Mouse (Mus musculus) ES-CJ7 (cell line): ENCODE data around the gene Dtl.

Source experiments
- DNase-seq: peaks from one replicate; pipeline ENCODE4 v3.0.0; 2011; ENCODE audit warnings: low read depth, low spot score

Gene Dtl

GRCm38 (mm10) chr1:191581641-191582040, 6.3 kb upstream of the Dtl start:
- no peak for DNase-seq

- no peak for DNase-seq
These were observed 4.2 kb upstream of the Dtl start for GRCm38 (mm10) chr1:191579524-191579923.

- peak; percentile 91 for DNase-seq
These were observed 380 bp downstream of the Dtl start for GRCm38 (mm10) chr1:191574871-191575457.

- DNase-seq: peak; percentile 26
These were observed 1.3 kb downstream of the Dtl start for GRCm38 (mm10) chr1:191573906-191574639.

GRCm38 (mm10) chr1:191570415-191570814, 4.9 kb downstream of the Dtl start:
- DNase-seq: no peak

- no peak for DNase-seq
These were observed 5.7 kb downstream of the Dtl start for GRCm38 (mm10) chr1:191569625-191570024.

GRCm38 (mm10) chr1:191567859-191568258, 7.5 kb downstream of the Dtl start:
- DNase-seq: no peak

- DNase-seq: peak; percentile 27
These were observed 12.4 kb downstream of the Dtl start for GRCm38 (mm10) chr1:191562823-191563365.

GRCm38 (mm10) chr1:191559779-191560178, 15.6 kb downstream of the Dtl start:
- DNase-seq: no peak

- DNase-seq: no peak
These were observed 18.2 kb downstream of the Dtl start for GRCm38 (mm10) chr1:191557109-191557508.

GRCm38 (mm10) chr1:191550786-191551185, 24.6 kb downstream of the Dtl start:
- no peak for DNase-seq

GRCm38 (mm10) chr1:191543747-191544146, 31.6 kb downstream of the Dtl start:
- no peak for DNase-seq

GRCm38 (mm10) chr1:191541619-191542018, 33.7 kb downstream of the Dtl start:
- DNase-seq: no peak

- no peak for DNase-seq
These were observed 34.3 kb downstream of the Dtl start for GRCm38 (mm10) chr1:191541014-191541413.

- no peak for DNase-seq
These were observed 35.0 kb downstream of the Dtl start for GRCm38 (mm10) chr1:191540300-191540699.

GRCm38 (mm10) chr1:191534896-191535295, 40.4 kb downstream of the Dtl start:
- no peak for DNase-seq

GRCm38 (mm10) chr1:191531023-191531422, 44.3 kb downstream of the Dtl start:
- no peak for DNase-seq

- DNase-seq: no peak
These were observed 45.9 kb downstream of the Dtl start for GRCm38 (mm10) chr1:191529406-191529805.

GRCm38 (mm10) chr1:191527921-191528612, 47.3 kb downstream of the Dtl start:
- DNase-seq: no peak

- no peak for DNase-seq
These were observed 48.3 kb downstream of the Dtl start for GRCm38 (mm10) chr1:191527089-191527488.

GRCm38 (mm10) chr1:191521395-191521794, 53.9 kb downstream of the Dtl start:
- DNase-seq: no peak

GRCm38 (mm10) chr1:191520669-191521068, 54.7 kb downstream of the Dtl start:
- no peak for DNase-seq
